Mouse (Mus musculus) cerebellum, adult 8-10 months (tissue): ENCODE results near the gene Ccnb1.
"Not testable (repeated sequence)": the region's sequence is repeated elsewhere in the genome, so short reads cannot be mapped to it uniquely, and the experiment has no call there.

Source experiments
- DNase-seq: peaks from one replicate; pipeline ENCODE4 v3.0.0; 2022

Ccnb1 gene

DNA sequence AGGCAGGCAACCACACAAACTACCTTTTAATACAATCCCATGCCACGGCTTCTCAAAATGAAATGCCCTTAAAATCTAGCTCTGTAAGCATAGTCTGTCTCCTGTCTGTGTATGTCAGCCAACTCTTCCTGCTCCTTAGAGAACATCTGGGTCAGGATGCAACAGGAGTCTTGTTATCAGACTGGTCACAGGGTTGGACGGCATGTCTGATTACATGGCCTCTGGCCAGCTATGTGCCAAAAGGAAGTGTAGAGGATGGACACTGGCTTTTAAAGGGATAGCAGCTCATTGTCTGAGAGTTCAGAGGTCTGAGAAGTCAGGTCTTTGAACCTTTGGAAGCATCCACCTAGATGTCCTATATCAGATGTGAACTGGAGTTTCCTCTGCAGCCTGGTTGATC is 31.0 kb downstream of the Ccnb1 start:
- no peak for DNase-seq

DNA sequence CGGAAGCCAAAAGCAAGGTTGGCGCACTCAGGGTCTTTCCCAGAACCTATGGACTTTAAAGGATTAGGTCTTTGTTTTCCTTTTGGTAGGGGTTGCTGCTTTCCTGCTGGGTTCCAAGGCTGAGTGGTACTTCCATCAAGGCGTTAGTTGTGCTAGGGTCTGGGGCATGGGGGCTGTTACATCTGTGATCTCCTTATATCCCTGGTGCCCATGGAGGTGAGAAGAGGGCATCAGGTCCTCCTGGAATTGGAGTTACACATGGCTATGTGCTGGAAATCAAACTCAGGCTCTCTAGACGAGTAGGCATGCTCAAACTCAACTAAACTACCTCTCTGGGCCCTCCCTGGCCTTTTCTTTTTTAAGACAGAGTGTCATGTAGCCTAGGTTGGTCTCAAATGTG is 32.2 kb downstream of the Ccnb1 start:
- DNase-seq: no peak

DNA sequence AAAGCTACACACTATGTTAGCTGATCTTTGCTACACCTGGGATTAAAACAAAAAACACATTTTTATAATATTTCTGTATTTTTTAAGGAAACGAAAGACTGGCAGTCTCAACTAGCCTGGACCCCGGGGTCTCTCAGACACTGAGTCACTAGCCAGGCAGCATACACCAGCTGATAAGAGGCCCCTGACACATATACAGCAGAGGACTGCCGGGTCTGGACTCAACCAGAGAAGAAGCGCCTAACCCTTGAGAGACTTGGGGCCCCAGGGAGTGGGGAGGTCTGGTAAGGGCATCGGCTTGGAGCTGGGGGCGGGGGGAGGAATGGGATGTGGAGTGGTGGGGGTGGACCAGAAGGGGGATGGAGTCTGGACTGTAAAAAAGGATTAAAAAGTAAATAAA is 33.4 kb downstream of the Ccnb1 start:
- no peak for DNase-seq

DNA sequence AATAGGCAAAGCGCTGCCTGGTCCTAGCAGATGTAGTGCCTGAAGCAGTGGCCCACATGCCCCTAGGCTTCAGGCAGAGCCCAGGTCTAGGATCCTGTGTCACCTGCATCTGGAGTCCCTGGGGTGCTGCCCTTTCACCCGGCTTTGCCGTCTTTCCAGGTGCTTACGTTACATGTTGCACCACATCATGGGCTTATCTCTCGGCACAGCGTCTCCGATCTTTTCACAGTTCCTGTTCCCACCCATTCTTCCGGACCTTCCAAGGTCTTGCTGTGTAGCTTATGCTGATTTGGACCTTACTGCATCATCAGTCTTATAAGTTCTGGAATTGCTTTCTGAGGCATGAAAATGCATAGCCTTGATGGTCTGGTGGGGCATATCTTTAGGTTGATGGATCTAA is 33.8 kb downstream of the Ccnb1 start:
- no peak for DNase-seq

DNA sequence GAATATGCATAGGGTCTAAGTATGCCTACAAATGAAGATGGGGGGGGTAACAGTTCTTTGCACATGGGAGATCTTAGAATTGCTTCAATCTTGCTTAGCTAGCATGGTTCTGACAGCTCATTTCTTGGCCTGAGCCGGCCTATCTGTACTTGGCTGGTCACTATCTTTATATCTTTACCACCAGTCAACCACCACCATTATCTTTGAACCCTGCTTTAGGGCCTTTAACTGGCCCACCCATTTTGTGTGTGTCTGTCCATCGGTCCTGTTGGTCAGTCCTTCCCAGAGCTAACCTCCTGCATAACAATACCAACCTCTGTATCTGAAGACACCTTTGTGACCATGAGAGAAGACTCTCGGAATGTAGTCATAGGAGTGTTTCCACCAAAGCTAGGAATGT is 35.0 kb downstream of the Ccnb1 start:
- DNase-seq: no peak

DNA sequence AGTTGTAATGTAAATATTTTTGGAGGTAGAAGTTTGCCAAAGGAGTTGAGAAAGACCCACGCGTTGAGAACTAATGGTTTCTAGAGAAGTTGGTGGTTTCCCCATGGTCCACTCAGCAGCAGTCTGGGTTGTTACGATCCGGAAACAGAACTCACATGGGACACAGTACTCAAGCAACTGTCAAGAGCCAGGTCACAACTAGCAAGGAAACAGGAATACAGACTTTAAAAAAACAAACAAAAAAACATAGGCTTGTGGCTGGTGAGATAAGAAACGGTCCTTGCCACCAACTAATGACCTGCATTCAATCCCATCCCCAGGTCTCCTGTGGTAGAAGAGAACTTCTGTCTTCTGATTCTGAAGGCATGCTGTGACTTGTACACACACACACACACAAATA is 35.6 kb downstream of the Ccnb1 start:
- no peak for DNase-seq

DNA sequence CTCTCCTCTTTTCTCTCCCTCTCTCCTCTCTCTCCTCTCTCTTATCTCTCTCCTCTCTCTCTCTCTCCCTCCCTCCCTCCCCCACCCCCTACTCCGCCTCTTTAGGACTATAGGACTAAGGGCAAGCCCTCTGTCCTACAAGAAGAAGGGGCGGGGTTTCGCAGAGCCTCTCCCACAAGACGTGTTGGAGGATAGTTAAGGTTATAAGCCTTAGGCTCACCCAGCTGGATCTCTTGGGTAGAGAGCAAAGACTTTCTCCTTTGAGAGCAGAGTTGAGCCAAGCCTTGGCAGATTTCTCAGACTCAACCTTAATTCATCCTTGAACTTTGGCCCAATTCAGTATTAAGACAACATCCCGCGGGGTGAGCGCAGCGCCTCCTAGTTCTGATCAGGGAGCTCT is 37.7 kb downstream of the Ccnb1 start:
- DNase-seq: no peak

DNA sequence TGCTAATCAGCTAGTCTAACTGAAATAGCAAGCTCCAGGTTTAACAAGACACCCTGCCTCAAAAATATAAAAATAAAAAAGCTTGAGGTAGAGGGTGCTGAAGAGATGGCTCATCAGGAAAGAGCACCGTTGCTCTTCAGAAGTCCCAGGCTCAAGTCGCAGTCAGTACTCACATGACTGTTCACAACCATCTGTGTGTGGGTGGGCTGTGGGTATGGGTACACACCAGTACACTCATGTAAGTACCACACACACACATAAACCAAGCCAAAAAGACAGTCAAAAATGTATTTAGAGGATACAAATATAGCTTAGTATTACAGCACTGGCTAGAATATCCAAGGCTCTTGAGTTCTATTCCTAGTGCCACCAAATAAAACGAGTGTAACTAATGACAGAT is 40.3 kb downstream of the Ccnb1 start:
- DNase-seq: no peak

DNA sequence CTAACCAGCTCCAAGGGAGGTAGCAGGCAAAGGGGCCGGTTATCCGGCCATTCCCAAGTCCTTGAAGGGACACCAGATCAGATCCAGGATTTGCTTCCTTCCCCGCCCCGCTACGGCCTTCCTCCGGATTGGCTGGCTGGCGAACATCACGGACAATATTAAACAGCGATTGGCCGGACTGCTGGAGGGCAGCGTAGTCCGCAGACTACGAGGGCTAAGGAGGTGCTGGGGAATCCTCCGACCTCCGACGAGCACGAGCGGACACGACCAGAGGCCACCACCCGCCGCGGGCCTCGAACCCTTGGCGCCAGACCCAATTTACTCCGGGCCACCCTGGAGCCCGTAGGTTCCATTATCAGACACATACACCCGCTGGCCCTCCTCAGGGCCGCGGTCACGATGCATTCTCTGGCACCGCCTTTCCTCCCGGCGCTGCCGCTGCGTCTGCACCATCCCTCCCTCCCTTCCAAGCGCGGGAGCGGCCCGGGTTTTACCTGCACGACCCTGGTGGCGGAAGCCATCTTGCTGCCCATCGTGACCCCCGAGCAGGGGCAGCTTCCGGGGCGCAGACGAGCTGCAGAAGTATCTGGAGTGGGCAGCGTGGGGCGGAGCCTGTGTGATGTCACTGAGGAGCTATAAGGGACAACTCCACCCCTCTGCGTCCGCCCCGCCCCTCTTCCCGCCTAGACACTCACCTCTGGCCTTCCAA is 42.2 kb downstream of the Ccnb1 start, which contains the start of gene Mrps36:
Mrps36 (minus strand) TSS at position 624 of the 709 bp plus-strand sequence.
- peak; percentile 95 for DNase-seq

DNA sequence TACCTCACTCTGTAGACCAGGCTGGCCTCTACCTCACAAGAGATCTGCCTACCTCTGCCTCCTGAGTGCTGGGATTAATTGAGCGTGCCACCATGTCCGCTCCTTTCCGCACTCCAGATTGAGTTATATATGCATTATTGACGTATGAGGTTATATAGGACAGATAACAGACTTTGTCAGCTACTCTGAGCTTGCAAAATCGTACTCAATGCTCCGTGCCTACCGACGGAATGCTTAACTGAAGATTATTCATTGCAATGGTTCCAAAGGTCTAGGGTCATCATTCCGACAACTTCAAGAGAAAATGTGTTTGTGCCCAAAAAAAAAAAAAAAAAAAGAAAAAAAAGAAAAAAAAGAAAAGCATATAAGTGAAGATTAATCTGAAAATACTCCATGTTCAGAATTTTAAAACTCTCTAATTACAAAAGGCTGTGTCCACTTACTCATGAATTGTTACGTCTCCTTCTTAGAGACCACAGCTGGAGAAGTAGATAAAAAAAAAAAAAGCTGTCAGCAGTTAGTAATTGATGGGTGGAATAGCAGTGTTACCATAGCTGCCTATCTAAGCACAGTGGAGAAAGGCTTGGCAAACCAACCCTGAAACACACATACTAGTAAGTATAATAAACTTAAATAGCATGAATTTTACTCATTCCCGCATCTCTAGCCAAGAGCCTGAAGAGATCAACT is 42.9 kb downstream of the Ccnb1 start:
- DNase-seq: peak; percentile 12

DNA sequence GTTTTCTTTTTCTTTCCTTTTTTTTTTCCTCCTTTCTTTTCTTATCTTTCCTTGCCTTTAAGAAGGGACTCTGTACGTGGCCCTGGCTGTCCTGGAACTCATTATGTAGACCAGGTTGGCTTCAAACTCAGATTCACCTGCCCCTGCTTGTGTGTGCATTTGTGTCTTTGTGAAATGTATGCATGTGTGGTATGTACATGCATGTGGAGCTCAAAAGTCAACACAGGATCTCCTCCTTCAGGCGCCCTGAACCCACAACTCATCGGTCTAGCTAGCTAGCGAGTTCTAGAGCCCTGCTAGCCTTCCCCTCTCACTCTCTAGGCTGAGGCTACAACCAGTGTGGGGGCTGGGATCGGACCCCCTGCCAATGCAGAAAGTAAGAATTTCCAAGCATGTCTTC is 43.5 kb downstream of the Ccnb1 start:
- no peak for DNase-seq

DNA sequence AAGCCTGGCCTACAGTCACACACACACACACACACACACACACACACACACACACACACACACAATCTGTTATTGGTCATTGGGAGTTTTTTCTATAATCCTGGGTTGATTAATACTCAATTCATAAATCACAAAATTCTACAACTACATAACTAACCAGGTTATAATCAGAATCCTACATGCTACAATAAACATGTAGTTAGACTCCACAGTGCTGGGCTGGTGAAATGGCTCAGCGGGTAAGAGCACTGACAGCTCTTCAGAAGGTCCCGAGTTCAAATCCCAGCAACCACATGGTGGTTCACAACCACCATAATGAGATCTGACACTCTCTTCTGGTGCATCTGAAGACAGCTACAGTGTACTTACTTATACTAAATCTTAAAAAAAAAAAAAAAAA is 53.6 kb downstream of the Ccnb1 start:
- no peak for DNase-seq

DNA sequence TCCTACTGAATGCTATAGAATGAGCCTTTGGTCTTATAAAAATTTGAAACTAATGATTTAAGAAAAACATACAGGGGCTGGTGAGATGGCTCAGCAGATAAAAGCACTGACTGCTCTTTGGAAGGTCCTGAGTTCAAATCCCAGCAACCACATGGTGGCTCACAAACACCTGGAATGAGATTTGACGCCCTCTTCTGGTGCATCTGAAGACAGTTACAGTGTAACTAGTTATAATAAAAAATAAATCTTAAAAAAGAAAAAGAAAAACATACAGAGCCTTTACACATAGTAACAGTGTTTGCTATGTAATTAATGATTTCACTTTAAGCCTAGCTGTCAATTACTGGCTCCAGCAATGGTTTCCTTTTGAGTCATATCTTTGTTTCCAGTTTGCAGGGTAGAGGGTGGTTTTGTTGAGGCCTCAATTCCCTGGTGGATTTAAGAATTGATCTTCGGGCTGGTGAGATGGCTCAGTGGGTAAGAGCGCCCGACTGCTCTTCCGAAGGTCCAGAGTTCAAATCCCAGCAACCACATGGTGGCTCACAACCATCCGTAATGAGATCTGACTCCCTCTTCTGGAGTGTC is 54.8 kb downstream of the Ccnb1 start:
- not testable (repeated sequence) for DNase-seq

DNA sequence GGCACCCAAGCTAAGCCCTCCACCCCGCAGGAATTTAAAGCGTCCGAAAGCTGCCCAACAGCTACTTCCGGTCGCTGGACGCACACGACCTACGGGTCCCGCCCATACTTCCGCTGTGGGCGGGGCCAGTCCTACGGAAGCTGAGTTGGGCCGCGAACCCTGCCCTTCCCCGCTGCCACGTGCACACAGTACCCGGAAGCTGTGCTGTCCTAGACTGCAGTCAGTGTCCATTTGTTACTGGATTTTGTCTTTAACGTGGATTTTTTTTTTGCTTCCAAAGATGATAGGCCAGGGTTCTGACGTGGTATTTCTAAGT is 55.6 kb downstream of the Ccnb1 start, which contains the start of gene Cdk7:
Cdk7 (minus strand) TSS at position 79 of the 316 bp plus-strand sequence.
- DNase-seq: peak; percentile 86

DNA sequence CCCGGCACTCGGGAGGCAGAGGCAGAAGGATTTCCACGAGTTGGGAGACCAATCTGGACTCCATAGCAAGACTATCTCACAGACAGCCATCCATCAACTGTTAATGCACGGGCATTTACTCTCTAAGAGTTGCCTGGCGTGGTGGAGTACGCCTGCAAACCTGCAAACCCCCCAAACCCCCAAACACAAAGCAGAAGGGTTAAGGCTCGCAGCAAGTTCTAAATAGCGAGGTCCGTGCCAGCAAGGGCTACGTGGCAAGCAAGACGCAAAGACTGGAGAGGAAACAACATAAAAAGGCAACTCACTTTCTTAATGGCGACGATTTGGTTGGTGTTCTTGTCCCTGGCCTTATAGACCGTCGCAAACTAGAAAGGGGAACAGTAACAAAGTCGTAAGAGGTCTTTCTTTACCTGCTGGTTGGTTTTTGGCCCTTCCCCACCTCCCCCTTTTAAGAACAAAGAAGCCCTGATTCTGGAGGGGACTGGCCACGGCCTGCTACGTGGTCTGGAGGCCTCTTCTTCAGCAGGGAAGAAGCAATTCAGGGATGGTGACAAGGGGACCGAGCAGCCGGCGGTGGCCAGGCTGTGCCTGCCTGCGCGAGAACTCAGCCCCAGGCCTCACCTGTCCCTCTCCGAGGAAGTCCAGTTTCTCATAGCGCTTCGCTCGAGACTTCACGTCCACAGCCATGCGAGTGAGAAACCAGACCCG is 56.1 kb downstream of the Ccnb1 start:
- peak; percentile 11 for DNase-seq
